Mouse (Mus musculus) gonadal fat pad, adult 2 months (tissue): ENCODE measurements around the gene Cgrrf1. TPM values are rescaled to one million over a fixed set of nuclear protein-coding genes. Genes with fewer than 3 reads are reported as not detected.
A peak's percentile ranks its signal among the peaks of the same experiment; 100 is the strongest.

Experiments used
- DNase-seq: peaks from one replicate; pipeline ENCODE4 v3.0.0-alpha.2; 2012; ENCODE audit warnings: low read depth
- polyA plus RNA-seq: library from polyadenylated mRNA; depleted of rRNA; stranded (reverse); fragments of >200 nt; gene quantifications from 2 replicates; pipeline ENCODE4 v1.2.3, GENCODE M21; 2012

Cgrrf1 gene
- polyA plus RNA-seq, 1 experiment = 27.5 TPM

DNA sequence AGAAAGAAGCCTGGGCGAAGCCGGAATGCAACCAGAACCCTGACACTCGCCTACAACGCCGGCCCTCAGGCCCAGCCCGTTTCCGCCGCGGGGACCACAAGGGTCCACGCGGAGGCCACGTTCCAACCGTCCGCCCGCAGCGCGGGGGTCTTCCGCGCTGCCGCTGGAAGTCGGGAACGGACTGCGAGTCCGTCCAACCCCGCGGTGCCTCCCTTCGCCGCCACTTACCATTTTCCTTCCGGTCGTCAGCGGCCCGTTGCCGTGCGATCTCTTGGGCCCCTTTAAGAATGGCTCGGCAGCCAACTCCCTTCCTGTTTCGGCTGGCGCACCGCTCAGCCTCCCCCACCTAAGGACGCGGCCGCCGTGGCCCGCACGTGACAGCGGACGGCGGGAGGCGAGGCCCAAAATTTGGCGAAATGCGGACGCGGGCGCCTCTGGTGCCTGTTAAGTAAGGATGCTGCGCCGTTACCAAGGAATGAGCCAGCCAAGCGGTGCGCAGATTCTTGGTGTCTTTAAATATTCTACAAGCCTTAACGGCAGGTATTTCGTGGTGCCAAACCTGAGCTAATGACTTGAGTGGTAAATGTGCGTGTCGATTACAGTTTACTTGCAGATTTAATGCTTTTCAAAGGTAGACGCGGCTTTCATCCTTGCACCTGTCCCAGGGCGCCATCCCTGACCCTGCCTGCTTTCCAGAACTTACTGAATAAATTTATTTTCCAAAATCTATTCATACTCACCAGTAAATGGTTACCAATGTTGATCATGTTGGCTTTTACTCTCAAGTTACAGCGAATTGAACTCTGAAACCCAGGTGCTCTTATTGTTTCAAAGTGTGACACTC is 9.8 kb upstream of the Cgrrf1 start, which contains the start of gene Gmfb:
Gmfb (minus strand) TSS at position 370 of the 844 bp plus-strand sequence.
- DNase-seq = peak; percentile 36

DNA sequence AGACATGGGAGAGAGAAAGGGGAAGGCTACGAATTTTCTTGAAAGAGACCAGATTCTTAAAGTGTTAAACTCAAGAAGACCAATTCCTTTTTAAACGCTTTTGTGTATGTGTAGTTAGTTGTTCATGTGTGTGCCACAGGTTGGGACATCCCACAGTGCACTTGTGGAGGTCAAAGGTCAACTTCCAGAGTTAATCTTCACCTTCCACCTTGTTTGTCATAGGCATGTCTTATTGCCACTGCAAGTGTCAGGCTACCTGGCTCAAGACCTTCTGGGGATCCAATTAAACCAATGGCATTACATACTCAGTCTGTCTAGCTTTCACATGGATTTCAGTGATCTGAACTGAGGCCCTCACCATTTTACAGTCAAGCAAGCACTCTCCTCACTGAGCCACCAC is 7.9 kb upstream of the Cgrrf1 start:
- no peak for DNase-seq

DNA sequence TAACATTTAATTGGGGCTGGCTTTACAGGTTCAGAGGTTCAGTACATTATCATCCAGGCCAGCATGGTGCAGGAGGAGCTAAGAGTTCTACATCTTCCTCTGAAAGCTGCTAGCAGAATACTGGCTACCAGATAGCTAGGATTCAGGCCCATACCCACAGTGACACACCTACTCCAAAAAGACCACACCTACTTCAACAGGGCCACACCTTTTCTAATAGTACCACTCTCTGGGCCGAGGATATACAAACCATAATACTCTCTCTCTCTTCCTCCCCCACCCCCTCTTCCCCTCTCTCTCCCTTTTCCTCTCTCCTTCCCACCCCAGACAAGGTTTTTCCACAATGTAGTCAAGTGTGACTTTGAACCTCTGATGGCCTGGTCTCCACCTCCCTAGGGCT is 4.5 kb upstream of the Cgrrf1 start:
- no peak for DNase-seq

DNA sequence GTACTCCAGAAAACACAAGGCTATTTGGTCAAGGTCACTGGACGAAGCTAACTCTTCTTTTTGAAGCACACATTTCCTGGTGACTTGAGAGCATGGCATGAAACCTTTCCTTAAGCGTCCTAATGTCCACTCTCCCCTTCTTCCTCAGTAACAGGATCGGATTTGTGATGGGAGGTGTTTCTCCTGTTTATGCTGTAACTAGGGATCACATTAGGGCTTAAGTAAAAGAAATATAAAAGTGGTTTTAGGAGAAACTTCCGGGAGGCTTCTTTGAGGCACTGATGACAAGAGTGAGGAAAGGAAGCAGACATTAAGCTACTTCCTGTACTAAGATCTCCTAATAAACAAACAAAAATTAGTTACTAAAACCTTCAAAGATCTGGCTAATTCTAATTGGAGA is 630 bp upstream of the Cgrrf1 start:
- DNase-seq = no peak

DNA sequence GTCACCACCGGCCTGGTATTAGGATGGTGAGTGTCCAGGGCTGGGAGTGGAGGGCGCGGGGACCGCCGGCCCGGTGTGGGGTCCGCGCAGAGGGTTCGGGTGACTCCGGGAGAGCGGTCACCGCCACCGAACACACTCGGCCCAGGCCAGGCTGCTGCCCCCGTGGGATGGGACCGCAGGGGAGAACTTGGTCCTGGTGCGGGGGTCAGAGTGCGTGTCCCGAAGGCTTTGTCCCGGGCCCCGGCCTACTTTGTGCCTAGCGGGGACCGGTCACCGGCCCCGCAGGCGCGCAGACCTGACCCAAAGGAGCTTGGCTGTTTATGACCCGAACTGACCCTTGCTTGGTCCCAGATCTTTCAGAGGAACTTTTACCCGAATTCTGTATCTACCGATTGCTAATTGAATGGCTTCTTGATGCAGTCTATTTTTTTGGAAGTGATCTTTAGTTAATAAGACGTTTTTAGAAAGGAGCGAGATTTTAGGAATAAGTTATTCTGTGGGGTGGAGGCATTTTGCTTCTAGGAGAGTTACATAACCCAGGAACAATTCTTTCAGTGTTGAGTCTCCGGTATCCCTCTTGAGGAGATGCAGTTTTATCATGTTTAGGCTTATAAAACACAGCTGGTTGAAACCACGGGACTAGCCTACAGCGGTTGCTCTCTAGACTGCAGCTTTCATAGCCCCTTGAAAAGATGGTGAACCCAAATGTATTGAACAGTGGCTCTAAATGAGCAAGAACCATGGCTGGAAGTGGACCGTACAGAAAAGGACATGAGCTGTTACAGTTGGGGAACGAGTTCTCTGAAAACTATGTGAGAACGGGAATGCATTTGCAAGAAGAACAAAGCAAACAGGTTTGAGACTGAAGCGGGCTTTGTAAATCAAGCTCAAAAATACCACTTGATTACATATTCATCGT is 688 bp downstream of the Cgrrf1 start:
- no peak for DNase-seq

DNA sequence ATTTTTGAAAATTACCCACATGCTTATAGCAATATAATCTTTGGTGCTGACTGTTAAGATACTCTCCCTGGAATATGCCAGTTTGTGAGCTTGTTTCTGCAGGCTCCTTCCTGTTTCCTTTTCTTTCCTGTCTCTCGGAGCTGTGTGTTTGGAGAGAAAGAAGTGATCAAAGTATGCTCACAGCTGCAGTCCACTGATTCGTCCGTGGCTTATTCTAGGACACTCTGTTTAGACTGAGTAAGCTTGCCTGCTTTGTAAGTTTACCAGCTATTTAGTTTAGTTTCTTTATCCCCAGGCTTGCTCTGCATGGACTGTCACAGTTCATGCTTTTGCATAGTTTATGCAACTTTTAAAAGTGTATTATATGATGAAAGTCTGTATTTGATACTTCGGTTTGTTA is 7.4 kb downstream of the Cgrrf1 start:
- DNase-seq = no peak

DNA sequence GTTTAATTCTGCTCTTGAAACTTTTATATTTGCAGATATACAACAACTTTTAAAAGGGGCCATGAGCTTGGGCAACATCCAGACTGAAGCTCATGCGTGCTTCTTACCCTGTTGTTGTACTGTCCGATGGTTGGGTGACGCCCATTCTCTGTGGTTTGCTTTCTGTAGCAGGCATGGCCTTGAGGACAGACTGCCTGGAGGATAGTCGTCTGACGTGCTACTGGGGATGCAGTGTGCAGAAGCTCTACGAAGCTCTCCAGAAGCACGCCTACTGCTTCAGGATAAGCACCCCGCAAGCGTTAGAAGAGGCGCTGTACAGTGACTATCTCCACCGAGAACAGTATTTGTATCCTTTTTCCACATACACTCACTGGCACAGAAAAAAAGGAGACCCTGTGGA is 13.8 kb downstream of the Cgrrf1 start:
- DNase-seq = no peak

DNA sequence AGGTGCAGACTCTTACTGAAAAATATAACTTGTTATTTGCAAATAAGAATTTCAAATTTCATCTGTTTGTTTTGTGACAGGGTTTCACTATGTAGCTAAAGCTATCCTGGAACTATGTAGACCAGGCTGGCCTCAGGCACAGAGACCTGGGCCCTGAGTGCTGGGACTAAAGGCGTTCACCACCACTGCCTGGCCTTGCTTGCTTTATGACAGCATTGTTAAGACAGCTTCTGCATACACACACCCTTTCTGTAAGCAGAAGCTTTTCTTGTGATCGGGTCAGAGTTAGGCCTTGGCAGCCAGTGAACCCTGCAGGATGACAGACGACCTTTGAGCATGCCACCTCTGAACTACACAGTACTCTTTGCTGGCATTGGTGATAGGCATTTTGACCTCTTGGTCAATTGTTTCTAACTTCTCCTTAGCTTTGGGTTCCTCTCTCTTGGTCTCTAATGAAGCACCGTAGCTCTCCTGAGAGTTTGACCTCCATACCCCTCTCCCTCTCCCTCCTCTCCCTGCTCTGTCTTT is 16.2 kb downstream of the Cgrrf1 start:
- no peak for DNase-seq

DNA sequence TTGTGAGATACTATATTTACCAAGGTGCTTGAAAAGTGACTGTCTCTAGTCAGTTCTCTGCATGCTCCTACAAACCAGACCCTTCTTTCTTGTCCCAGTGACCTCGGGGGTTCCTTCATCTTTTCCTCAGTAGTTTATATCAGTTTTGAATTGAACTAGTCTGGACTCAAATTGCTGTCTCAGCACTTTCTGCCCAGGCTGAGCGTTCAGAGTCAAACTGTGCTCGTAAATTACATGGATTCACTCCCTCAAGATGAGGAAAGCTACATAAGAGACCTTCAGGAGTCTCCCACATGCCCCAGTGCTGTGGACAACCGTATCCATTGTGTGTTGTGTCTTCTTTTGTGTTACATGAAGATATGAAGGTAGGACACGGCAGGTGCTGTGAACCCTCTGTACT is 16.8 kb downstream of the Cgrrf1 start:
- DNase-seq = no peak

DNA sequence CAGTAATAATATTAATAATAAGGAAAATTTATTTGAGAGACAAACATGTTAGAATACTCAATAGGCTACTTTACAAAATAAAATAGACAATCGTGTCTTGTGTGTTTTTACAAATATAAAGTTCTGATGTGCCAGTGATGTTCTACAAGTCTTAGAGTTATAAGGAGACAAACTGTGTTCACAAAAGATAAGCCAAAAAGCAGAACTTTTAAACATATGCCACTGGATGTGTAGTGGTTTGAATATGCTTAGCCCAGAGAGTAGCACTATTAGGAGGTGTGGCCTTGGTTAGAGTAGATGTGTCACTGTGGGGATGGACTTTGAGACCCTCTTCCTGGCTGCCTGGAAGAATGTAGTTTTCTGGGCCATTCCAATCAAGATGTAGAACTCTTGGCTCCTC is 17.8 kb downstream of the Cgrrf1 start:
- DNase-seq = no peak

DNA sequence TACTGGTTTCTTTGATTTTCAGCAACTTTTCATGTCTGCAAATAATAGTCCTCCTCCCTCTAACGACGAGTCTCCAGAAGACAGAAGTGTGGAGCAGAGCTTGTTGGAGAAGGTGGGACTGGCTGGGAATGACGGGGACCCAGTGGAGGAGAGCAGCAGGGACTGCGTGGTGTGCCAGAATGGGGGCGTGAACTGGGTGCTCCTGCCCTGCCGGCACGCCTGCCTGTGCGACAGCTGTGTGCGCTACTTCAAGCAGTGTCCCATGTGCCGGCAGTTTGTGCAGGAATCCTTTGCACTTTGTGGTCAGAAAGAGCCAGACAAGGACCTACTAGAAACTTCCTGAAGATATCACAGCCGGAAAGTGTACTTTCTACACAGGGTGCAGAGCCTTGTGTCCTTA is 21.8 kb downstream of the Cgrrf1 start:
- DNase-seq = no peak

DNA sequence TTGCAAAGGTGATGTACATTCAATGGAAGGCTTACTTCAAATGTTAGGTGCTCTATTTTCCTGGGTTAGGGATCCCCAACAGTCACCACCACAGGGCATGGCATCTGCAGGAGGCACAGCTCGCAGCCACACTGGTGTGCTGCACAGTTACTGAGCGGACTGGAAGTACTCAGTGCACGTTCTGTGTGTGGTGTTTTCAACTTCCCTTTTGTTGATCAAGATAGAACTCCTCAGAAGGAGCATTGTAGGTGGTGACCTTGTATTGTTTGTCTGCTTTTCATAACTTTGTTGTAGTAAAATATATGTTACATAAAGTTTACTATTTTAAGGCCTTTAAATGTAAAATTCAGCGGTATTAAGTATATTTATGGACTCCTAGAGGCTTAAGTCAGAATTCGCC is 31.0 kb downstream of the Cgrrf1 start:
- no peak for DNase-seq

DNA sequence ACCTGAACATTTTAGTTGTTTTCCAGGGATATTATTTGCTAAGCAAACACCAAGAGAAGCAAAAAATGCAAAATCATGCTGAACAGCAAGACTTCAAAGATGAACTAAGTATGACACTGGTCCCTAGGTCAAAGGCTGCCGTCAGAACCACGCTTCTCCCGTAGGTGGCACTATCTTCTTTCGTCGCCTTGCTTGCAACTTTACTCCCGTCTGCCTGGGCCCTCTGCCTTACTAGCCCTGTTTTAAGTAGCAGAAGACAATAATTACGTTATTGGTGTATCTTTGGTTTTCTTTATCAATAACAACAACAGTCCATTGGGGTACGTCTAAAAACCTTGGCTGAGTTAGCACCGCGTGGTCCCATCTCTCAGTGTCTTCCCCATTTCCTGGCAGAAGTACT is 49.0 kb downstream of the Cgrrf1 start:
- no peak for DNase-seq

DNA sequence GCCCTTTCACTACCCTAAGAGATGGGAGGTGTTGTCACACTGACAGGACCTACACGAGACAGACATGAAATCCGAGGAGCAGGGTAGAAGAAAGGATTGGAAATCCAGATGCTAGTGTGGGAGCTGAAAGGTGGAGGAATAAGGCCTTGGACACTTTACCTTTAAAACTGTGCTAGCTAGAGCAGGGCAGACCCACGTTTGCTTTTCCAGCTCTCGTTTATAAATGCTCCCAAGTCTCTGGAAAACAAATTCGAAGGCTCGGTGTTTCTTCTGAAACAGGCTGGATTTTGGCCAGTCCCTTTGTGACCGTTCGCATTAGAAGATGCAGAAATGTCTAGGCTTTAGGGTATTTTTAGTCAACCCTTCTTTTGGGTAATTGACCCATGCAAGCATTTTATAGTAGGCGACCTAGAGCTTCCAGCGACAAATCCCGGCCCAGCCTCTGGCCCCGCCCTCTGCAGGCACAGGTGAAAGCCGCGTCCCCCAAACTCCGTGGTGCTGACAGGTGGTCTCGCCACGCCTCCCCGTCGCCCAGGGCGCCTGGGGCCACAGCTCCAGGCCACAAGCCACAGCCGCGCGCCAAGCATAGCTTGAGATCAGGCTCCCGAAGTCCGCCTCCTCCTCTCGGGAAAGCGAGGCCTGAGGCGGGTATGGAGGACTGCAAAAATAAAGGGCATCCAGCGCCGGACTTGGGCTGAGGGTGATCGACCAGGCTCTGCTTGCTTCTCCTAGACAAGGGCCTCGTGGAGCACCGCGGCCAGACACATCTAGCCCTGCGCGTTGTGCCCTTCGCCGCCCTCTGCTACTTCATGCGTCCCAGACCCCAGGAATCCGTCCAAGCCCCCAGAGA is 49.9 kb downstream of the Cgrrf1 start:
- no peak for DNase-seq

DNA sequence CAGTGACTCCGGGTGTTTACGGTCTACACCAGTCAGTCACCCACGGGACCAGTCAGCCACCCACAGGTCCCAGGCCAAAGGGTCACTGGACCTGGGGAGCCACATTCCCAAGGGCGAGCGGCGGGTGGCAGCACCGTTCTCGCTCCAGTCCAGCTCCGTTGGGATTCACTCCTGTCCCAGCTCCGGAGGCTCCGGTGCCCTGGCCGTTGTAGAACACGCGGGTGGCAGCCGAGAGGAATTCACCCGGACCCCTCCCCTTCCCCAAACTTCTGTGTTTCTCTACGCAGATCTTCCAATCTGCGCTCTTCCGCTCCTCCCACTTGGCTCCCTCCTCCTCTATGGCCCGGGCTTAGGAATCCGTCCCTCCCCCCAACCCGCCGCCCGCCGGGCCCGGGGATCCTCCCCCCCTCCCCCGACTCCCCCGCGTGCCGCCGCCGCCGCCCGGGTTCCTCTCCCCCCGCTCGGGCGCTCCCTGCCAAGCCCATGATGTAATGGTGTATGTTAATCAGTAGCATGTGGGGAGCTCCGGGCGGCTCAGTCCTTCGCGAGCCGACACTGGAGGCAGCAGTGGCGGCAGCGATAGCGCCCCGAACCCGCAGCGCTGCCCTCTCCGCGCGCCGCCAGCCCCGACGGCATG is 50.6 kb downstream of the Cgrrf1 start, which contains the start of gene Samd4:
Samd4 (plus strand) TSS at position 424 of the 637 bp plus-strand sequence.
- no peak for DNase-seq

DNA sequence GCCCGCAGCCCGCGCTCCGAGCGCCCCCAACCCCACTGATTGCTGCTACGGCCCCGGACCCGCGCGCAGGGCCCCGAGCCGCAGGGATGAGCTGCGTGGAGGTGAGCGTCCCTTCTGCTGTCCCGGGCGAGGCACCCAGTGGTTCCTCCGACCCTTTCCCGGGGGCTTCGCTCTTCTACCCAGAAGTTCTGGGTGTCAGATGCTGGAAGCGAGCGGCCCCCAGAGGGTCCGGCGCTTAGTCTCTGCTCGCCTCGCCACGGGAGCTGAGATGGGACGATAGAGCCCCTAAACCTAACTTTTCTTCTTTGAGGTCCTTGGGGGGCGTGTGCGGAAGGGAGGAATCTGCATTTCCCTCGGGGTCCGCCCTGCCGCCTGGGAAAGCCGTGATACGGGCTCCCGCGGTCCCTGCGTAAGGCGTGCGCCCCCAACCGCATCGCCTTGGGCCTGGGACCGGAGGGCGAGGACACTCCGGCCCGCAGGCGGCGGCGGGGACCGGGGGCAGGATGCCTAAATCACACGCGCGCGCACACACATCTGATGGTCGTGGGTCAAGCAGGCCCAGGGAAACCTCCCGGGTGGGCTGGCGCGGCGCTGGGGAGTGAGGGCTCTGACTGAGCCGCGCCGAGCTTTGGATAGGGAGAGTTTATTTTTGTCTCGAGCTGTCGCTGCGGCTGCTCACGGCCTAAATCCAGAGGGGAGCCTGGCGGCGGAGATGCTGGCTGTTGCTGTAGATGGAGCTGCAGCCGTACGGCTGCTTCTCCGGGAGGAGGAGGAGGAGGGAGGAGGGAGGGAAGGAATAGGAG is 51.3 kb downstream of the Cgrrf1 start:
- no peak for DNase-seq

DNA sequence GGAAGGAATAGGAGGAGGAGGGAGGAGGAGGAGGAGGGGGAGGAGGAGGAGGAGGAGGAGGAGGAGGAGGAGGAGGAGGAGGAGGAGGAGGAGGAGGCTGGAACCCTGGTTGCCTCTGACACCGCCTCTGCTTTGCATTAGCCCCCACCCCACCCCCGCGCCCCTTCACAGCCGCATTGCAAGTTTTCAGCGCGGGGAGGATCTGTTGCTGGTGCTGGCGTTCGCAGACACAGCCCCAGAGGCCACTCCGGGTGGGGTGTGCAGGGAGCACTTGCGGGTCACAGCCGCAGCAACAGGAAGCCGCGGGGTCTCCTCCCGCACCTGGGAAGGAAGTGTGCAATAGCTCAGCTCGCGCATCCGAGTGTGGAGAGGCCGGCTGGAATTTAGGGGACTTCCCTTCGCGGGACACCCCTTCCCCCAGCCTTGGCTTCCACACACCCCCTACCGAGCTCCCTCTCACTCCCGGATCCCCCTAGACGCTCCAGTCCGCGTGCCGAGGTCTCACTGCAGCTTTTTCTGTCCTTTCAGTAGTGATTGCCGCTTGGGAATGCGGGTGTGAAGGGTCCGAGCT is 52.0 kb downstream of the Cgrrf1 start:
- no peak for DNase-seq

DNA sequence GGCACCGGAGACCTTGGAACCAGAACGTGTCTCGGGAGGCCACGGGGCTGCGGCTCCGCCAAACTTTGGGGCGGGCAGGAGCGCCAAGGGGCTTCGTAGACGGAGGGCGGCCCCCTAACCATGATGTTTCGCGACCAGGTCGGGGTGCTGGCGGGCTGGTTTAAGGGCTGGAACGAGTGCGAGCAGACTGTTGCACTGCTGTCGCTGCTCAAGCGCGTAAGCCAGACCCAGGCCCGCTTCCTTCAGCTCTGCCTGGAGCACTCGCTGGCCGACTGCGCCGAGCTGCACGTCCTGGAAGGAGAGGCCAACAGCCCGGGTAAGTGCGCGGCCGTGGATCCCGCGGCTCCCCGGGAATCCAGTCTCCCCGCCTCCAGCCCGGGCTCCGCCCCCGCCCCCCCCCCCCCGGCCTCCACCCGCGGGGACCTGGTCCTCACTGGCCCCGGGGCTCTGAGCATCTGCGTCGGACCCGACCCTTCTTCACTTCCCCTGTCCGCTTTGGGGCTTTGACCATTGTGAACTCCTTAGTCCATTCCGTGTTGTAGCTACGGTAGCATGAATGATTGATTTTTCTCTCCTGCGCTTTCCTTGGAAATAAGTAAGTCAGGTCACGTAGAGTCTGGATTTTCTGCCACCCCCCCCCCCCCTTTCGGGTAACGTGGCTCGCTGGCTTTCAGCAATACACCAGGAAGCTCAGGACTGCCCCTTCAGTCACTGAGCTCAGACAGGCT is 52.9 kb downstream of the Cgrrf1 start:
- no peak for DNase-seq

DNA sequence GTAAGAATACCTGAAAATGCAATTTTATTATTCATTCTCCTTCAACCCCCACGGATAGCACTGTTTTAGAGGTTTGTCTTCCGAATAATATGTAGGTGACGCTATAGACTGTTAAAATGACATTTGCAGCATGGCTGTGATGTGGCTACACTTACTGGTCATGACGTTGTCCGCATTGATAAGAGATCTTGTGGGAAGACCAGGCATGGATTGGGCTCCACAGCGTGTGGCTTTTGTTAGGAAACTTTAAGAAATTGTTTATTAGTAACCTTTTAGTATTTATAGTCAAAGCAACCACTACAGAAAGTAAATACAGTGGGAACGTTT is 53.5 kb downstream of the Cgrrf1 start:
- no peak for DNase-seq
